Mouse (Mus musculus) cerebellum, adult 2 months (tissue): ENCODE results near the gene Dact3. TPM values are rescaled to one million over a fixed set of nuclear protein-coding genes. Genes with fewer than 3 reads are reported as not detected.

Experiments used
- DNase-seq, 2 experiments: peaks; one replicate each; pipeline ENCODE4 v3.0.0; 2021
- H3K27ac ChIP-seq: fragments of 200-500 bp; 2 replicates; pipeline ENCODE4 v1.5.1; 2012; ENCODE audit warnings: low read length, control low read depth, inconsistent platforms; ENCODE audit not compliant: insufficient read depth
- H3K27me3 ChIP-seq: fragments of 200-500 bp; 2 replicates; pipeline ENCODE4 v1.6.1; 2012; ENCODE audit warnings: inconsistent platforms, mild to moderate bottlenecking, low read length, moderate library complexity; ENCODE audit not compliant: control insufficient read depth, insufficient read depth
- H3K4me1 ChIP-seq: fragments of 200-500 bp; 2 replicates; pipeline ENCODE4 v1.6.1; 2011; ENCODE audit warnings: low read length; ENCODE audit not compliant: control insufficient read depth, insufficient read depth
- H3K4me3 ChIP-seq: fragments of 200-500 bp; replicated peaks from 2 replicates; pipeline ENCODE3; 2011; ENCODE audit warnings: mild to moderate bottlenecking, low read depth, low read length, control low read depth; ENCODE audit not compliant: insufficient read depth
- CTCF ChIP-seq: fragments of 200-500 bp; IDR thresholded peaks from 2 replicates; pipeline ENCODE4 v1.5.1; 2011; ENCODE audit warnings: low read depth, mild to moderate bottlenecking, control low read depth, low read length, moderate library complexity, borderline replicate concordance; ENCODE audit not compliant: insufficient read depth
- POLR2A ChIP-seq: fragments of 200-500 bp; IDR thresholded peaks from 2 replicates; pipeline ENCODE4 v1.6.1; 2011; ENCODE audit warnings: low read length, control low read depth, borderline replicate concordance; ENCODE audit not compliant: insufficient read depth
- WGBS: fragments of 180-500 bp; shearing (Covaris S2); methylation state at CpG from one replicate; pipeline ENCODE4 v1.1.7; 2018; 5-methylcytosine and 5-hydroxymethylcytosine counted together
- polyA plus RNA-seq: library from polyadenylated mRNA; depleted of rRNA; stranded (reverse); fragments of >200 nt; gene quantifications from 2 replicates; pipeline ENCODE4 v1.2.3, GENCODE M21; 2012; rRNA removed

Dact3 gene
- polyA plus RNA-seq, 1 experiment = 68.2 TPM

DNA sequence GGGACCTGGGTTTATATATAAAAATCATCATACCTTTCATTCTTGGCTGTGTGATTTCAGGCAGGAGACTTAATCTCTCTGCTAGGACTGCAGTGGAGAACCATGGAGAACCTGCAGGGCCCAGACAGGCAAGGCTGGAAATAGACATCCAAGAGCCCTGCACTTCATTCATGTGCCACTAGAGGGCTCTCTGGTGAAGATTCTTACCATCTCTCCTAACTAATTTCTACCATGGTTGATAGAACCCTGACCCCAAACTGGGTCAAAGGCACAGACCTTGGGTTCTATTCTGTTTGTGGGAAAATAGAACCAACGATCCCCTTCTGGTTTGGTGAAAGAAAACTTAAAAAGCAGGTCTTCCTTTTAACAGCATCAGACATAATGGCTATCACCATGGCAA is 55.7 kb downstream of the Dact3 start:
- no peak overlapping the region for H3K27ac ChIP-seq
- DNase-seq = peak; percentile 78 to 85
- TF ChIP-seq POLR2A (no peak), CTCF (peak; percentile 68; the same call in 1 of the 2 replicates)
- H3K4me1 ChIP-seq = no peaks in the 10 kb centered on the region
- H3K27me3 ChIP-seq = no peaks in the 10 kb centered on the region
- no peak overlapping the region for H3K4me3 ChIP-seq
- 2% methylated on average over 1 of the region's 1 CpGs for WGBS

DNA sequence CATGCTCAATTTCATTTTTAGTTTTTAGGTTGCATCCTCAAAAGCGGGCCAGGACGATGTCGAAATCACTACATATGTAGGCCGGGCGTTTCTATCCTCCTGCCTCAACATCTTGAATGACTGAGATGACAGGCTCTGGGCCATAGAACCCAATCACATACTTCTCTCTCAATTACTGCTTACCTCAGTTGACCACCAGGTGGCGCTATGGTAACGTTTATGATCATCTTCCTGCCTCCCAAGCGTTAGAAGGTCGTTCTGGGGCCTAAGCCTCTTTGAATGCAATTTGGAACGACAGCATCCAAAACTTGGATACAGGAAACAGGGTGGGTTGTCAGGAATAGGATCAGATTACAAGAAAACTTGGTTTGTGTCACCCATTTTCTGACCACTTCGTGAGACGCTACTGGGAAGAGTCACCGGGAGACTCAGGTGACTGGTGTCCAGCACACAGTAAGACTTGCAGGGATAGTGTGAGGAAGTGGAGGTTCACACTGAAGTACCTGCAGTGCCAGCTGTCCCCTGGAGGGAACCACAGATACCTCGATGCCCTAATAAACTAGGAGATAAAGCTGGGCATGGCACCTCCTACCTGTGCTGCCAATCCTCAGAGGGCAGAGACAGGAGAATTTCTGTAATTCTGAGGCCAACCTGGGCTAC is 57.0 kb downstream of the Dact3 start:
- H3K4me1 ChIP-seq = no peaks in the 10 kb centered on the region
- WGBS = 7% methylated on average over 14 of the region's 14 CpGs
- peak; percentile 84 to 91 for DNase-seq
- H3K27ac ChIP-seq = no peak overlapping the region
- TF ChIP-seq POLR2A = no peak
- peak; percentile 78 for TF ChIP-seq CTCF
- no peaks in the 10 kb centered on the region for H3K27me3 ChIP-seq
- H3K4me3 ChIP-seq = no peak overlapping the region

DNA sequence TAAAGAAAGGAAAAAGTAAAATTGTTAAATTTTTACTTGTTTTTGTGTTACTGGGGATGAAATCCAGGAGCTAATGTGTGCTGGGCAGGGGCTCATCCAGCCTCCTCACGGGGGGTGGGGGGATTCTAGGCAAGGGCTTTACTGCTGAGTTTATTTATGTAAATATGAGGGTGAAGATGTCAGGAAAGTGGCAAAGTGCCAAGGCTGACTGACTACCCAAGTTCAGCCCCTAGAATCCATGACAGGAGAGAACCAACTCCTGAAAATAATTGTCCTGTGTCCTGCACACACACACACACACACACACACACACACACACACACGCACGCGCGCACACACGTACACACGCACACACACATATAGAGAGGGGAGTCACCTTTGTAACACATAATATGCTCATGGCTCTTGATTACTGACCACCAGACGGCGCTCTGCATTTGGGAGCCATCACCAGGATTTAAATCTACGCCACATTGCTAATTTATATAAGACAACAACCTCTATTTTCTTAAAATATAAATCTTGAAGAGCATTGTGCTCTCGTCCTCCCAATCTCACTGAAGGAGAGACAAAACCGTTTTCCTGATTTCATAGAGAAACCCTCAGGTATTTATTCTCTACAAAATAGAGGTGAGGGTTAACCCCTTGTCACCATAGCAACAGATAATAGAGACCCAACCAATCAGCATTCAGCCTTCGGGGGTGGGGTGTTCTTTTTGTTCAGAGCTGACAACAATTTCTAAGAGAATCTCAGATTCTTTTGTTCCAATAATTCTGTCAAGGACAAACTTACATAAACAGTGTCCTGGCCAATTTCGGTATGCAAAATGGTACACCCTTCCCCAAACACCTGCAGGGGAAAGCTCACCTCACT is 57.8 kb downstream of the Dact3 start:
- TF ChIP-seq CTCF = peak; percentile 58; the same call in 1 of the 2 replicates
- TF ChIP-seq POLR2A = no peak
- WGBS = 21% methylated on average over 14 of the region's 14 CpGs
- peak; percentile 73 to 77 for DNase-seq
- H3K27me3 ChIP-seq = no peaks in the 10 kb centered on the region
- no peak overlapping the region for H3K27ac ChIP-seq
- no peak overlapping the region for H3K4me3 ChIP-seq
- peaks cover under 1% of the 10 kb centered on the region; the same call in 1 of the 2 replicates for H3K4me1 ChIP-seq

Other genes starting within 250 kb of the Dact3 start
- 0.08 TPM in 1 of 2 replicates, not detected in the other for gene Ceacam15, start 199.6 kb upstream of the Dact3 start, polyA plus RNA-seq
- gene Ceacam9, start 153.4 kb upstream of the Dact3 start, polyA plus RNA-seq = not detected in 2 replicates
- gene Ap2s1, start 136.9 kb upstream of the Dact3 start, polyA plus RNA-seq = 424 and 454 TPM in 2 replicates
- gene Slc1a5, start 94.0 kb upstream of the Dact3 start, polyA plus RNA-seq = 3.5 and 4.0 TPM in 2 replicates
- gene Strn4, start 59.4 kb upstream of the Dact3 start, polyA plus RNA-seq = 158 and 160 TPM in 2 replicates
- 38.6 and 38.9 TPM in 2 replicates for gene Fkrp, start 58.6 kb upstream of the Dact3 start, polyA plus RNA-seq
- gene Prkd2, start 32.4 kb upstream of the Dact3 start, polyA plus RNA-seq = 6.5 and 7.5 TPM in 2 replicates
- gene Gng8, start 16.5 kb downstream of the Dact3 start, polyA plus RNA-seq = 10.0 and 14.0 TPM in 2 replicates
- 0.11 TPM in 2 replicates for gene Ptgir, start 31.2 kb downstream of the Dact3 start, polyA plus RNA-seq
- gene Calm3, start 48.8 kb downstream of the Dact3 start, polyA plus RNA-seq = 1,355 and 1,504 TPM in 2 replicates
- 135 and 136 TPM in 2 replicates for gene Pnmal2, start 69.4 kb downstream of the Dact3 start, polyA plus RNA-seq
- gene Pnmal1, start 84.4 kb downstream of the Dact3 start, polyA plus RNA-seq = 27.4 and 29.9 TPM in 2 replicates
- gene Gm42372, start 107.8 kb downstream of the Dact3 start, polyA plus RNA-seq = 33.2 and 34.4 TPM in 2 replicates
- 0.87 and 1.2 TPM in 2 replicates for gene Ccdc8, start 117.4 kb downstream of the Dact3 start, polyA plus RNA-seq
- gene Ppp5c, start 152.6 kb downstream of the Dact3 start, polyA plus RNA-seq = 306 and 336 TPM in 2 replicates
- 2.1 and 4.2 TPM in 2 replicates for gene Hif3a, start 187.1 kb downstream of the Dact3 start, polyA plus RNA-seq
- 20.8 and 22.0 TPM in 2 replicates for gene Psg16, start 198.7 kb downstream of the Dact3 start, polyA plus RNA-seq